Mouse (Mus musculus): ENCODE results near the gene Gm5148.

Gm5148 gene

DNA sequence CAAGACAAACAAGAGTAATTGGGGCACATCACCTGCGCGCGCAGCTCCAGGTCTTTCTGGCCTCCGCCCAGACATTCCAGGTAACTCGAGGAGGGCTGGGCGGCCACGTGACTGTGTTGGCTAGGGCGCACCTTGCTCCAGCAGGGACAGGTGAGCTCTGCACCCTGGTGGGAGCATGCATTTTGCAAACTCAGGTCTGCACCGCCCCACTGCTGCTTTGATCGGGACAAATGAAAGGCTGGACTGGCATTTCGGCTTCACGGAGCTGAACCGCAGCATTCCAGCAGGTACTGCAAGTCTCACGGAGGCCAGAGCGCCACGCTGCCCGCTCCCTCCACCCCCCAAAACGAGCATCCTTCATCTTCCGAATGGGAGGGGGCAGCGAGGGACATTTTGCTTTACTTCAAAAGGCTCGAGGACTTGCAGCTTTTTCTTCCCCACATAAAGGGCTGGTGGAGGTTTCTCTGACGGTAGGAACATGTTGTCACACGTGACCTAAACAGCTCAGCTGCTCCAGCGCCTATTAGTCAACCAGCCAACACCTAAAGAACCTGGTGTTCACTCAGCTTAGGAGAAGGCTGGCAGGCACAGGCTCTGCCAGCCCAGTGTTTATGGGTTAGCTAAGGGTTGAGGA is at the start of gene Gm5148:
Gm5148 (minus strand) TSS at position 320 of the 634 bp plus-strand sequence.
- in situ Hi-C loops (cut with MboI; ENCODE audit: low sequenced_read_pairs), result no loop called here

GRCm38 (mm10) chr3:37770951-37771350 is 46.7 kb upstream of the Gm5148 start:
- in situ Hi-C loops (cut with MboI; ENCODE audit: low sequenced_read_pairs), result no loop called here

- in situ Hi-C loops (cut with MboI; ENCODE audit: low sequenced_read_pairs), result no loop called here
These were observed 45.0 kb upstream of the Gm5148 start for GRCm38 (mm10) chr3:37769268-37769756.

GRCm38 (mm10) chr3:37767147-37768015 is 43.1 kb upstream of the Gm5148 start:
- in situ Hi-C loops (cut with MboI; ENCODE audit: low sequenced_read_pairs), result no loop called here

DNA sequence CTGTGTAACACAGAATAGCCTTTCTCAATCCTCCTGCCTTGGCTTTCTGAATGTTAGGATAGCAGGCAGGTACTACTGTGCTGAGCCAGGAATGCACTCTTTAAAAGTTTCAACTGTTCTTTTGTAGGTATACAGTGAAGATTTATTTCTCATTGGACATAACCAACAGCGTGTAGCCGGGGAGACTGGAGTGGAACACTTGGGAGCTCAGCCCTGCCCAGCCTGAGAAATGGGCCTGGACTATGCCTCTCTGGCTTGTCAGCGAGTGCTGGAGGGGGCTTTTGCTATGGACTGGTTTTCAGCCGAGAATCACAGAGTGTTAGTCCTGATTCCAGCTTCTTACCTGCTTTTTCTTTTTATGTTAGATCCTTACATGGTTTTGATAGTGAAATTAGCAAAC is 42.3 kb upstream of the Gm5148 start:
- in situ Hi-C loops (cut with MboI; ENCODE audit: low sequenced_read_pairs), result no loop called here

- in situ Hi-C loops (cut with MboI; ENCODE audit: low sequenced_read_pairs), result no loop called here
These were observed 41.7 kb upstream of the Gm5148 start for GRCm38 (mm10) chr3:37765971-37766370.

DNA sequence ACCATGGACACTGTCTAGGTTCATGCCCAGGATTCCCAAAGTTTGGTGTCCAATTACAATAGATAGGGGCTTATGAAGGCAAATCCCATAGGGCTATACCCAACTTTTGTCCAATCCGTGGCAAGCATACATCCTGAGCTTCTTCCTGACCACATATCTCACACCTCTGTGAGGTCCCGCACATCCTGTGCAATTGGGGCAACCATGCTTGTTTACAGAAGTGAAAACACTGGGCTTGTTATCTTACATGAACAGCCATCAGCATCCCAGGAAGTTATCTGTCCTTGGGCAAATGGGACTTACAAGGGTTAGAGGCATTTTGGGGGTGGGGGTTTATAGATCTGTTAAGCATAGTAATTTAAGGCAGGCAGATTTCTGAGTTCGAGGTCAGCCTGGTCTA is 41.0 kb upstream of the Gm5148 start:
- in situ Hi-C loops (cut with MboI; ENCODE audit: low sequenced_read_pairs), result no loop called here

- in situ Hi-C loops (cut with MboI; ENCODE audit: low sequenced_read_pairs), result no loop called here
These were observed 38.0 kb upstream of the Gm5148 start for GRCm38 (mm10) chr3:37762303-37762702.

DNA sequence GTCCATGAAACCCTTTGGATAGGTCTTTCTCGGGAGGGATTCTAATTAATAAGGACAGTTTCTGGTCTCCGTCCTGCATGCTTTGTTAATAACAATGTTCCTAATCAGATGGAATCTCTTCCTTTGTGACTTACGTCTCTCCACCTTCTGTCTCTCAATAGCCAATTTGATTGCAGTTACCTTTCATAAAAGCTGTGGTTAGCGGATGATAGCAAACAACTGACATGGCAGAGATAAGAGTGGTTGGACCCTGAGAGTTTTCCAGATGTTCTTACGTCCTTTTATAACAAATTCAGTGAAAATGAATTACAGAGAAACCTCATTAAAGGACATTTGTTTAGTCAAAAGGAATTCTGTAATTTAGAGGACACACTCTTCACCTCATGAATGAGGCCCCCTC is 37.5 kb upstream of the Gm5148 start:
- in situ Hi-C loops (cut with MboI; ENCODE audit: low sequenced_read_pairs), result no loop called here

DNA sequence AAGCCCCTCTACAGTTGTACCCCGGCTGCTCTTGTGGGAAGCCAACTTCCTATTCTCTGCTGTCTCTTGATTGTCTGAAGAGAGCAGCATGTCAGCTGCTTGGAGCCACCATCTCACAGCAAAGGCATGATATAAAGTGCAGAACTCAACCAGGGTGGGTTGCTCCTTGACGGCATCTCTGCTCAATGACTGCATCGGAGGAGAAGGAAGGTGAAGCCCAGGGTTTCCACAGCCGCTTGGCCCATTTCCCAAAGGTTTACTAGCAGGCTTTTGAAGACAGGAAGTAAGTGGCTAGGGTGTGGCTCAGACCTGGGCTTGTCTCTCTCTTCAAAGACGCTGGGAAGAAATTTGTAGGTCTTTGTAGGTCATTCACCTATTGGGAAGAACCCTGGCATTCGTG is 36.6 kb upstream of the Gm5148 start:
- in situ Hi-C loops (cut with MboI; ENCODE audit: low sequenced_read_pairs), result no loop called here

DNA sequence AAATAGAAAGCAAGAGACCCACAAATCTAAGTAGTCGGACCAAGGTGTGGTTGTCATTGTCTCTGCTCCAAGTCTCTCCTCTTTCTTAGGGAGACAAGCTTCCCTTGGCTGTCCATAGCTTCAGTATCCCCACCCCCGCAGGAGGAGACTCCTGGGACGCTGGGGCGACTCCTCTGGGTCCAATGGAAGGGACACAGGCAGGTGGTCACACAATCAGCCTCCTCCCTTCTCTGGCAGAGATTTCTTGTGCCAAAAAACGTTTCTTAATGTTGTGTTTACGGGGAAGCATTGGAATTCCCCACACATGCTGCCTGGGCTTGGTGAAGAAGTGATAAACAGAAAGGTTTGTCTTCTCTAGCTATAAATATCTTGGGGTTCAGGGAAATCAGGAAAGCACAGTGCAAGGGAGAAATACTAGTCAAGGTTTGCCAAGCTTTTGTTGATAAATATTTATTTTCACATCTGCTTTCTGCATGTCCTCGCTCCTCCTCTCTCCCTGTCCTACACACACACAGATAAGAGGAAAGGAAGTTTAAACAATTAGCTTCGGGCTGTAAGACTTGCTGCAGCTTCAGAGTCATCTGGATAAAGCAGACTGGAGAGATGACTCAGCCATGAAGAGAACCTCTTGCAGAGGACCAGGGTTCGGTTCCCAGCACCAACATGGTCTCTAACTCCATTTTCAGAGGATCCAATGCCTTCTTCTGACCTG is 34.5 kb upstream of the Gm5148 start:
- in situ Hi-C loops (cut with MboI; ENCODE audit: low sequenced_read_pairs), result no loop called here

- in situ Hi-C loops (cut with MboI; ENCODE audit: low sequenced_read_pairs), result no loop called here
These were observed 33.8 kb upstream of the Gm5148 start for GRCm38 (mm10) chr3:37758124-37758523.

GRCm38 (mm10) chr3:37757613-37758012 is 33.3 kb upstream of the Gm5148 start:
- in situ Hi-C loops (cut with MboI; ENCODE audit: low sequenced_read_pairs), result no loop called here

- in situ Hi-C loops (cut with MboI; ENCODE audit: low sequenced_read_pairs), result no loop called here
These were observed 31.7 kb upstream of the Gm5148 start for GRCm38 (mm10) chr3:37756005-37756404.

GRCm38 (mm10) chr3:37754639-37755038 is 30.3 kb upstream of the Gm5148 start:
- in situ Hi-C loops (cut with MboI; ENCODE audit: low sequenced_read_pairs), result no loop called here

DNA sequence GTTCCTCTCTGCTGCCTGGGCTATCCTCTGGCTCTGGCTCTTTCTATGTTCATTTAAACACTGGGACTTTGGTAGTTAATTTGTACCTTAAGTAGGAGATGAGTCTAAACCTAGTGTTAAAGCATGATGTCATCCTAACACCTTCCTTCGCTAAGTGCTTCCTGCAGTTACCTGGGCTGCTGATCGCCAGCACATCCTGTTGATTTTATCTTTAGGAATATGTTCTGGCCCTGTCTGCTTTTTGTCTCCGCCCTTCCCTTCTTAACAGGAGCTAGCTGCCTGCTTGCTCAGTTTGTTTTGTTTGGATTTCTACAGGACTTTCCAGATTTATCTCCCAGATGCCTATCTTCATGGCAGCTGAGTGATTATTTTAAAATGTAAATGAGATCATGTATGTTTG is 28.9 kb upstream of the Gm5148 start:
- in situ Hi-C loops (cut with MboI; ENCODE audit: low sequenced_read_pairs), result no loop called here

DNA sequence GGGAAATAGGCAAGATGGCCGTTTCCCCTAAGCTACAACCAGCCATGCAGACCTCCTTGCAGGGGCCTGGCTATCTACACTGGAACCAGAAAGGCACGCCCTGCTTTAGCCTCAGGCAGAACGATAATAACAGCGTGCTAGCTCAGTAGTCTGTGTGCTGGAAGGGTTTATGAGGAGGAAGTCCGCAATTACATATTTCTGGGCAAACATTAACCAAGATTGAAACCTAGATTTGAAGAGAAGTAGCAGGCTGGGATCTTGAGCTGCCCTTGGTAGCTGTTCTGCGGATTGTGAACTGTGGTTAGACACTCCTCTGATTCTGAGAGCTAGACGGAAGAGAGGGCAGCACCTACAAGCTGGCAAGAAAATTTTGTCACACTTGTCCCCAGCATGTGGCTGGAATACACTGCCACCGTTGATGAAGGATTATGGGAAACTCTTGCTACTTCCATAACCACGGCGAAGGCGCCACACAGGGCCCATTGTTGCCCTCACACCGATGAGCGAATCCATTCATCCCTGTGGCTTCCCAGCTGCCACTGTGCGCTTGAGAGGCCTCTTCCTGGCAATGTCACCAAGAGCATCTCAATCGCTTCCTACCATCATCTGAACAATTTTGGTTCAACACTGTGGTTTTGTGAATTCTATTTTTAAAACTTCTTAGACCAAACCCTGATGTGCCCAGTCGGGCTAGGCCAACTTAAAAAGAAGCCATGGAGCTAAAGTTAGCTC is 23.9 kb upstream of the Gm5148 start:
- in situ Hi-C loops (cut with MboI; ENCODE audit: low sequenced_read_pairs), result no loop called here

DNA sequence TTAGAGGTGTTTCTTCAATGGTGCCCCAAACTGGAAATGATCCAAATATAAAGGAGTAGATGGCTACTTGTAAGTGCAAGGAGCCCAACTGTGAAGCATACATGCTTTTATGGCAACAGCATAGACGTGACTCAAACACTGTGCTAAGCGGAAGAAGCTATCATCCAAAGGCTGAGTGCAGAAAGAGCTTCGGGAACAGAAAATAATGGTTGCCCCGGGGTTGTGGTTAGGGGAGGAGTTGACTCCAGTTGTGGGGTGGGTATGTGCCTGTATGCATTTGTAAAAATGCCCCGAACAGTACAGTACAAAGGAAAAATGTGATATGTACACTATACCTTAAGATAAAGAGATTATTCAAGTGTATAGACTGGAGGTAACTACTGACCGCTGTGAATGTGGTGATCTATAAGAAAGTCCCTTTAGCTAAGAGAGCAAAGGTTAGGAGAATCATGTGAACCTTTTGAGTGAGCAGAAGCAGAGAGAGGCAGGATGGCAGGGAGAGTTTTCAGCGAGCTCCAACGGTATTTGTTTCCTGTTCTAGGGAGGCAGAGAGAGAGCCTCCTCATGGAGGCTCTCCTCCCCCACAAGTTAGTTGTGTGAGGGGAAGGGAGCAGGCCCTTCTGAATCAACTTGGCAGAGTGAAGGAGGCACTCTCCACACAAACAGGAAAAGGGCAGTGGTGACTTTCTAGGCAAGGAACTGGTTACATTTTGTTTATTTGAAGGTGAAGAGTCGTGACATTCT is 23.1 kb upstream of the Gm5148 start:
- in situ Hi-C loops (cut with MboI; ENCODE audit: low sequenced_read_pairs), result no loop called here

GRCm38 (mm10) chr3:37744050-37744449 is 19.8 kb upstream of the Gm5148 start:
- in situ Hi-C loops (cut with MboI; ENCODE audit: low sequenced_read_pairs), result no loop called here

DNA sequence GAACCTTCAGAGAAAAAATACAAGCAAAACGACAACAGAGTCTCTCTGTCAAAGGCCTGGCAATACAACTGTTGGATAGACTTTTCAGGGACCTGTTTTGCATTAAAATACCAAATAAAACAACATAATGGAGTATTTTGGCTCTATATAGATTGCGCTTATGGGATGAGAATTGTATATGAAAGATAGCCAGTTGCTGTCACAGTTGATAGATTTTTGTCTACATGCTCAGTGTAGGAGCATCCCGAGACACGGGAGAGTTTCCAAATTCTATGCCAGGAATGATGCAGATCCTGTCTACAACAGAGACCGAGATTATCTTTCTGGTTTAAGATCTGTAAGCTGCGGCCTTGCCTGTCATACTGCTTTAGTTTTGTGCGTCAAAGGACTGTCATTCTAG is 15.7 kb upstream of the Gm5148 start:
- in situ Hi-C loops (cut with MboI; ENCODE audit: low sequenced_read_pairs), result no loop called here
